Comparison of ENCODE assay signal across 10 mouse cellular contexts in genomic region chr1:39349001-39349400, GRCm38 (mm10). TPM values are rescaled to one million over a fixed set of nuclear protein-coding genes. Genes with fewer than 3 reads are reported as not detected.
A peak's percentile ranks its signal among the peaks of the same experiment; 100 is the strongest.
DNase-seq lines count a peak whose midpoint lies in the region; ATAC-seq lines count a peak whose summit lies in the region.
"Had no signal": no experiment of that assay in that cellular context is flagged by ENCODE, and none has a peak within 500 bp of the region (broad histone marks: within the 10 kb centered on the region; RNA-seq: fewer than 3 reads in every experiment).

No protein-coding gene starts in this region.

- no peaks in the 10 kb centered on the region; the same call in 1 of the 2 replicates for H3K4me1 ChIP-seq in forebrain, embryonic 16.5 days (replicated peaks; ENCODE audit: control insufficient read depth, insufficient read depth, low read length)
- H3K4me1 ChIP-seq: embryonic facial prominence, embryonic 15.5 days had no signal

- no peaks in the 10 kb centered on the region for H3K36me3 ChIP-seq in forebrain, embryonic 16.5 days (ENCODE audit: control insufficient read depth, insufficient read depth)

- no peak overlapping the region for H3K27ac ChIP-seq in forebrain, embryonic 16.5 days (ENCODE audit: low read length)
- H3K27ac ChIP-seq: embryonic facial prominence, embryonic 15.5 days had no signal

- WGBS in forebrain, embryonic 16.5 days: 89% methylated on average over 1 of the region's 1 CpGs

- no peak for ATAC-seq in forebrain, embryonic 16.5 days

- no peaks in the 10 kb centered on the region for H3K27me3 ChIP-seq in forebrain, embryonic 16.5 days (replicated peaks; ENCODE audit: control insufficient read depth, insufficient read depth, low read length)

- no peak overlapping the region for H3K4me3 ChIP-seq in forebrain, embryonic 16.5 days (replicated peaks; ENCODE audit: low read length)
- H3K4me3 ChIP-seq: embryonic facial prominence, embryonic 15.5 days had no signal

- no peak overlapping the region for H3K4me2 ChIP-seq in forebrain, embryonic 16.5 days (ENCODE audit: low read length)
- H3K4me2 ChIP-seq: embryonic facial prominence, embryonic 15.5 days had no signal

- DNase-seq in gastrocnemius, adult 8-10 months (ENCODE audit: low spot score in 2 of 2): peak; percentile 32 to 39
- DNase-seq in gastrocnemius, postnatal 14 days: no peak
- peak; percentile 55 for DNase-seq in ES-CJ7 (ENCODE audit: low read depth, low spot score)
- peak; percentile 36 for DNase-seq in cerebellum, adult 8-10 months
- DNase-seq in layer of hippocampus, postnatal 10 days (ENCODE audit: low spot score in 2 of 2): peak; percentile 53 to 55
- DNase-seq in kidney, adult 11 months: no peak
- no peak for DNase-seq in embryo, embryonic 10 days (ENCODE audit: low spot score)
- DNase-seq: adrenal gland, postnatal 14 days had no signal

- intact Hi-C loops in gastrocnemius, postnatal 14 days (cut with DNase I; ENCODE audit: low total_unique reads): no loop called here

- H3K9me3 ChIP-seq in forebrain, embryonic 16.5 days (ENCODE audit: control insufficient read depth, low read length): no peaks in the 10 kb centered on the region

- no peak overlapping the region for H3K9ac ChIP-seq in forebrain, embryonic 16.5 days (replicated peaks; ENCODE audit: low read depth, low read length)
- H3K9ac ChIP-seq: embryonic facial prominence, embryonic 15.5 days had no signal

RNA-seq across cellular contexts. Expression of gene Rpl31, which starts 18.6 kb away (rescaled TPM):
- 100 to 1,000 TPM; 426 to 535 (median 481) TPM for total RNA-seq in gastrocnemius, adult 8-10 months (2022)
- 100 to 1,000 TPM; 642 to 745 TPM for total RNA-seq in gastrocnemius, postnatal 14 days (2021)
- 100 to 1,000 TPM; 422 to 695 TPM for total RNA-seq in layer of hippocampus, postnatal 10 days (2021)
- polyA plus RNA-seq in forebrain, embryonic 16.5 days (2015; fragmentation: Nextera tagmentation; extraction: Ambion mirVana): 288 and 293 TPM in 2 replicates

Comparison
In these comparisons a context has a peak if more than half of its experiments do, and no peak if none do; other contexts are left out.
1. DNase-seq: peak in gastrocnemius, adult 8-10 months (2 of 2), ES-CJ7 (single experiment), cerebellum, adult 8-10 months (single experiment) and layer of hippocampus, postnatal 10 days (2 of 2); none in gastrocnemius, postnatal 14 days (single experiment), kidney, adult 11 months (single experiment) and embryo, embryonic 10 days (single experiment).